Mouse (Mus musculus) embryonic facial prominence, embryonic 13.5 days (tissue): ENCODE results near the gene Sf3a3. TPM values are rescaled to one million over a fixed set of nuclear protein-coding genes. Genes with fewer than 3 reads are reported as not detected.

Experiments used
- ATAC-seq: fragments of 200-750 bp; cut with Nextera tagmentation; 2 replicates; pipeline ENCODE4 v1.8.0; 2017; ENCODE audit warnings: low read depth; ENCODE audit not compliant: insufficient number of reproducible peaks, insufficient read depth, low FRiP score, low TSS enrichment
- H3K27ac ChIP-seq: fragments of 300-500 bp; sonication (generic); 2 replicates; pipeline ENCODE4 v1.5.1; 2015; ENCODE audit warnings: moderate library complexity, mild to moderate bottlenecking, inconsistent platforms
- H3K27me3 ChIP-seq: fragments of 300-500 bp; sonication (generic); 2 replicates; pipeline ENCODE4 v1.6.1; 2015; ENCODE audit warnings: mild to moderate bottlenecking, inconsistent platforms
- H3K36me3 ChIP-seq: fragments of 300-500 bp; sonication (generic); 2 replicates; pipeline ENCODE4 v1.6.1; 2015; ENCODE audit warnings: mild to moderate bottlenecking, inconsistent platforms
- H3K4me1 ChIP-seq: fragments of 300-500 bp; sonication (generic); 2 replicates; pipeline ENCODE4 v1.6.1; 2015; ENCODE audit warnings: inconsistent platforms
- H3K4me2 ChIP-seq: fragments of 300-500 bp; sonication (generic); 2 replicates; pipeline ENCODE4 v1.6.1; 2015; ENCODE audit warnings: moderate library complexity, mild to moderate bottlenecking, inconsistent platforms
- H3K4me3 ChIP-seq: fragments of 300-500 bp; sonication (generic); 2 replicates; pipeline ENCODE4 v1.5.1; 2015; ENCODE audit warnings: mild to moderate bottlenecking, inconsistent platforms
- H3K9ac ChIP-seq: fragments of 300-500 bp; sonication (generic); 2 replicates; pipeline ENCODE4 v1.6.1; 2015; ENCODE audit warnings: mild to moderate bottlenecking, inconsistent platforms
- H3K9me3 ChIP-seq: fragments of 300-500 bp; sonication (generic); 2 replicates; pipeline ENCODE4 v1.6.1; 2016; ENCODE audit warnings: inconsistent platforms
- WGBS: fragments of 180-500 bp; shearing (Covaris S2); methylation state at CpG from one replicate; pipeline ENCODE4 v1.1.7; 2015; ENCODE audit warnings: mixed read lengths; 5-methylcytosine and 5-hydroxymethylcytosine counted together
- polyA plus RNA-seq: library from polyadenylated mRNA; unstranded; fragments of >200 nt; fragmentation: Nextera tagmentation; extraction: Ambion mirVana; gene quantifications from 2 replicates; pipeline ENCODE4 v1.2.1, GENCODE M21; 2015

The Sf3a3 gene
- polyA plus RNA-seq, 1 experiment from 2014 or later = 186 TPM

- peaks cover 89% of the 10 kb centered on the region for H3K36me3 ChIP-seq
- H3K9ac ChIP-seq = no peak overlapping the region
- H3K27ac ChIP-seq = no peak overlapping the region
- no peaks in the 10 kb centered on the region for H3K4me1 ChIP-seq
- ATAC-seq = no peak
- no peaks in the 10 kb centered on the region for H3K27me3 ChIP-seq
- H3K4me3 ChIP-seq = no peak overlapping the region
- no peak overlapping the region for H3K4me2 ChIP-seq
- 94% methylated on average over 4 of the region's 4 CpGs for WGBS
- H3K9me3 ChIP-seq = no peaks in the 10 kb centered on the region
Measured at GRCm38 (mm10) chr4:124683474-124683873, 31.1 kb upstream of the Sf3a3 start.

- Histone ChIP-seq H3K4me3 (no peak overlapping the region), H3K27ac (no peak overlapping the region), H3K27me3 (no peaks in the 10 kb centered on the region), H3K36me3 (peaks cover 74% of the 10 kb centered on the region), H3K4me2 (no peak overlapping the region), H3K9ac (no peak overlapping the region), H3K9me3 (no peaks in the 10 kb centered on the region), H3K4me1 (no peaks in the 10 kb centered on the region)
- 81% methylated on average over 4 of the region's 4 CpGs for WGBS
- no peak for ATAC-seq
Measured at GRCm38 (mm10) chr4:124685004-124685403, 29.6 kb upstream of the Sf3a3 start.

GRCm38 (mm10) chr4:124685453-124685852 lies 29.1 kb upstream of the Sf3a3 start:
- Histone ChIP-seq H3K9ac (no peak overlapping the region), H3K4me2 (no peak overlapping the region), H3K36me3 (peaks cover 70% of the 10 kb centered on the region), H3K4me3 (no peak overlapping the region), H3K9me3 (no peaks in the 10 kb centered on the region), H3K27ac (no peak overlapping the region), H3K27me3 (no peaks in the 10 kb centered on the region), H3K4me1 (no peaks in the 10 kb centered on the region)
- WGBS = 91% methylated on average over 8 of the region's 8 CpGs
- no peak for ATAC-seq

GRCm38 (mm10) chr4:124685897-124686402 lies 28.6 kb upstream of the Sf3a3 start:
- H3K4me1 ChIP-seq = no peaks in the 10 kb centered on the region
- no peak overlapping the region for H3K4me3 ChIP-seq
- no peaks in the 10 kb centered on the region for H3K9me3 ChIP-seq
- H3K4me2 ChIP-seq = no peak overlapping the region
- peaks cover 65% of the 10 kb centered on the region for H3K36me3 ChIP-seq
- H3K9ac ChIP-seq = no peak overlapping the region
- H3K27me3 ChIP-seq = no peaks in the 10 kb centered on the region
- H3K27ac ChIP-seq = no peak overlapping the region
- 86% methylated on average over 8 of the region's 8 CpGs for WGBS
- no peak for ATAC-seq

- Histone ChIP-seq H3K9me3 (no peaks in the 10 kb centered on the region), H3K27ac (no peak overlapping the region), H3K27me3 (peaks cover 4% of the 10 kb centered on the region; the same call in 1 of the 2 replicates), H3K4me3 (no peak overlapping the region), H3K9ac (no peak overlapping the region), H3K36me3 (peaks cover 13% of the 10 kb centered on the region), H3K4me1 (peaks cover 28% of the 10 kb centered on the region), H3K4me2 (no peak overlapping the region)
- 85% methylated on average over 8 of the region's 8 CpGs for WGBS
- ATAC-seq = no peak
Measured at GRCm38 (mm10) chr4:124691455-124691854, 23.1 kb upstream of the Sf3a3 start.

GRCm38 (mm10) chr4:124692416-124692861 lies 22.1 kb upstream of the Sf3a3 start:
- Histone ChIP-seq H3K4me3 (peak overlapping the region; percentile 83), H3K27me3 (peaks cover 4% of the 10 kb centered on the region; the same call in 1 of the 2 replicates), H3K9ac (peak overlapping the region; percentile 93), H3K4me2 (peak overlapping the region; percentile 70), H3K36me3 (peaks cover 8% of the 10 kb centered on the region; the same call in 1 of the 2 replicates), H3K9me3 (no peaks in the 10 kb centered on the region), H3K27ac (no peak overlapping the region), H3K4me1 (peaks cover 28% of the 10 kb centered on the region)
- ATAC-seq = no peak
- WGBS = 67% methylated on average over 3 of the region's 3 CpGs

GRCm38 (mm10) chr4:124693135-124693894 lies 21.3 kb upstream of the Sf3a3 start, which contains the start of gene Utp11:
TSS of gene Utp11 (minus strand) at chr4:124693600.
- peak; percentile 83 for ATAC-seq
- Histone ChIP-seq H3K4me2 (peak within 1 kb of the TSS; percentile 70), H3K4me3 (peak within 1 kb of the TSS; percentile 83), H3K36me3 (peaks cover under 1% of the 10 kb centered on the region; the same call in 1 of the 2 replicates), H3K9ac (peak within 1 kb of the TSS; percentile 93), H3K9me3 (no peaks in the 10 kb centered on the region), H3K27ac (peak within 1 kb of the TSS; percentile 56; the same call in 1 of the 2 replicates), H3K4me1 (peaks cover 28% of the 10 kb centered on the region), H3K27me3 (peaks cover 4% of the 10 kb centered on the region; the same call in 1 of the 2 replicates)
- WGBS = under 1% methylated on average over 43 of the region's 43 CpGs

GRCm38 (mm10) chr4:124694572-124694971 lies 20.0 kb upstream of the Sf3a3 start:
- peaks cover 4% of the 10 kb centered on the region; the same call in 1 of the 2 replicates for H3K27me3 ChIP-seq
- 78% methylated on average over 2 of the region's 2 CpGs for WGBS

GRCm38 (mm10) chr4:124695786-124696516 lies 18.6 kb upstream of the Sf3a3 start:
- Histone ChIP-seq H3K4me1 (peaks cover 35% of the 10 kb centered on the region), H3K9me3 (no peaks in the 10 kb centered on the region), H3K27me3 (peaks cover 4% of the 10 kb centered on the region; the same call in 1 of the 2 replicates), H3K27ac (0 out of 2 replicates have a peak overlapping the region, but pooled peaks have one; percentile 33), H3K4me2 (peak overlapping the region; percentile 37), H3K36me3 (no peaks in the 10 kb centered on the region), H3K9ac (0 out of 2 replicates have a peak overlapping the region, but pooled peaks have one; percentile 32), H3K4me3 (peak overlapping the region; percentile 0; the same call in 1 of the 2 replicates)
- 11% methylated on average over 18 of the region's 18 CpGs for WGBS
- no peak for ATAC-seq

More at GRCm38 (mm10) chr4:124694572-124694971, 20.0 kb upstream of the Sf3a3 start:
- Histone ChIP-seq H3K4me1 (peaks cover 30% of the 10 kb centered on the region), H3K9me3 (no peaks in the 10 kb centered on the region), H3K9ac (no peak overlapping the region), H3K27ac (no peak overlapping the region), H3K4me3 (no peak overlapping the region), H3K36me3 (no peaks in the 10 kb centered on the region), H3K4me2 (no peak overlapping the region)
- ATAC-seq = no peak

- 6% methylated on average over 6 of the region's 6 CpGs for WGBS
- Histone ChIP-seq H3K27ac (peak overlapping the region; percentile 97), H3K36me3 (no peaks in the 10 kb centered on the region), H3K9me3 (no peaks in the 10 kb centered on the region), H3K4me3 (peak overlapping the region; percentile 88), H3K4me2 (peak overlapping the region; percentile 75), H3K9ac (peak overlapping the region; percentile 97; the same call in 1 of the 2 replicates), H3K27me3 (peaks cover 4% of the 10 kb centered on the region; the same call in 1 of the 2 replicates), H3K4me1 (peaks cover 44% of the 10 kb centered on the region)
- no peak for ATAC-seq
Measured at GRCm38 (mm10) chr4:124699791-124700190, 14.8 kb upstream of the Sf3a3 start.
